Mouse (Mus musculus) adrenal gland, postnatal 10 days (tissue): ENCODE results near the gene Abr. TPM values are rescaled to one million over a fixed set of nuclear protein-coding genes. Genes with fewer than 3 reads are reported as not detected.

Experiments used
- DNase-seq: peaks from one replicate; pipeline ENCODE4 v3.0.0; 2021; ENCODE audit warnings: mixed read lengths
- total RNA-seq, 2 experiments: library from RNA; stranded (reverse); gene quantifications; 2 replicates each; pipeline ENCODE4 v1.2.3; 2021

The Abr gene
- total RNA-seq, 2 experiments from 2014 or later, result 35.4 to 44.2 TPM

GRCm38 (mm10) chr11:76493167-76493566, 128.9 kb downstream of the Abr start:
- no peak for DNase-seq

GRCm38 (mm10) chr11:76491817-76492216, 130.3 kb downstream of the Abr start:
- no peak for DNase-seq

GRCm38 (mm10) chr11:76489407-76489806, 132.7 kb downstream of the Abr start:
- DNase-seq, result peak; percentile 44

- no peak for DNase-seq
These were observed 135.1 kb downstream of the Abr start for GRCm38 (mm10) chr11:76487024-76487423.

GRCm38 (mm10) chr11:76484033-76484432, 138.1 kb downstream of the Abr start:
- no peak for DNase-seq

- no peak for DNase-seq
These were observed 138.9 kb downstream of the Abr start for GRCm38 (mm10) chr11:76483171-76483727.

- no peak for DNase-seq
These were observed 139.4 kb downstream of the Abr start for GRCm38 (mm10) chr11:76482697-76483096.

GRCm38 (mm10) chr11:76482183-76482582, 139.9 kb downstream of the Abr start:
- no peak for DNase-seq

- DNase-seq, result no peak
These were observed 142.4 kb downstream of the Abr start for GRCm38 (mm10) chr11:76479729-76480128.

GRCm38 (mm10) chr11:76478676-76479655, 143.1 kb downstream of the Abr start:
- no peak for DNase-seq

DNA sequence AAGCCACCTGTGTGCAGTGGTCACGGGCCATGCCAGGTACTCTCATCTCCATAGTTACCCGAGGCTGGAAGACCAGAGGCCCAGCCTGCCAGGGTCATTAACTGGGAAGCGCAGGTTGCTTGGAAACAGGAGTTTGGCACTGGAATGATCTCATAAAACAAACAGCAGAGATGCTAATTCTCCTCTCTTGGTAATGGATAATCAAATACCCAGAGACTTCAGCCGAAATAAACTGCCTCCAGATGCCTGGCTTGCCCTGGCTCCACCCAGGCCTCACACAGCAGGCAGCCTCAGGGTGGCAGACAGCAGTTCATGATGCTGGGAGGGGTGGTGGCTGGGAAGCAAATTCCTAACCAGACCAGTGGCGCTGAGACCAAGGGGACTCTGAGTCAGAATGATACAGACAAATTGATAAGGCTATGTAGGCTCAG, 145.0 kb downstream of the Abr start:
- no peak for DNase-seq

GRCm38 (mm10) chr11:76476376-76477094, 145.6 kb downstream of the Abr start:
- no peak for DNase-seq

DNA sequence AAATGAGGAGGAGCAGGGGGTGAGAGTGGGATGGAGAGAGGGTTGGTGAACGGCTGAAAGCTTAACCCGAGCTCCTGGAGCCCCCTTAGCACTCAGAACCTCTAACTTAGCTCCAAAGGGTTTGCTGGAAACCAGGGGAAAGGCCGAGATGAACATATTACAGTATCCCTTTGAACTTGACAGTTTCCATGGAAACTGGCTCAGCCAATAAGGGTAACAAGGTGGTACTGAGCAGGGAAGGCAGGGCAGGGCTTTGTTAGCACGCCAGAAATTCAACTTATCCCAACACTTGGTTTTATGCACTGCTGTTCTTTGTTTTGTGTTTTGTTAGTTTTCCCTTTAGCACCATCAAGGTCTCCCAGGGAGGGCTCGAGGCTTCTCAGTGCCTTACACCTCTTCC, 149.5 kb downstream of the Abr start:
- no peak for DNase-seq

GRCm38 (mm10) chr11:76469311-76469998, 152.7 kb downstream of the Abr start:
- DNase-seq, result peak; percentile 68

DNA sequence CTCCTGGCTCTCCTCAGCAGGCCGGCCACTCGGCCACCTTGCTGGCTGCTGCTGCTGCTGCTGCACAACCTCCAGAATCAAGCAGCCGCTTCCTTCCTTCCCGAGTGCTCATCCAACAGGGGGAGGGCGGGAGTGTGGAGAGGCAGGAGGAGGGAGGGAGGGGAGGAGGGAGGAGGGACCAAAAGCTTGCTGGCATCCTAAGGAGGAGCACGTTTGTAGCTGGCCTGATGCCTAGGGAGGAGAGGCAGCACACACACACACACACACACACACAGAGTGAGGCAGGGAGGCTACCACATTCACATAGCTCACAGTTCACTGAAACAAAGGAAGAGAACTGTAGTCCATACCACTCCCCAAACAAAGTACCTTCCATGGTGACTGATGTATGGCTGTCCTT, 153.8 kb downstream of the Abr start:
- peak; percentile 58 for DNase-seq

GRCm38 (mm10) chr11:76467487-76468005, 154.6 kb downstream of the Abr start:
- no peak for DNase-seq

DNA sequence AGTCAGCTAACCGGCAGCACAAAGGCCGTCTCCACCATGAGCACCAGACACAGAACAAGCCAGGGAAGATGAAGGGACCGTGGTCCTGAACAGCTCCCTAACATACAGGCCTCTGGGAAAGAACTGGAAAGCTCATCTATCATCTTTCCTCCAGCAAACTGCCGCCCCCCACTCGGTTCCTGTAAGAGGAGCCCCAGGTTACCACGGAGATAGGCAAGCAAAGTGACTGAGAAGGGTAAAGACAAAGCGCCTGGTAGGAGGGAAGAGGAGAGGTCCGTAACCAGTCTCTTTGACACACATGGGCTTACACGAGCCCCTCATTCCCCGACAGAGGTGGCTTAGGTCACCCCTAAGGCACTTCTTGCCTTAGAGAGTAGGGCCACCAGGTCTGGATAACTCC, 155.0 kb downstream of the Abr start:
- DNase-seq, result no peak

- no peak for DNase-seq
These were observed 156.2 kb downstream of the Abr start for GRCm38 (mm10) chr11:76465879-76466278.

GRCm38 (mm10) chr11:76461696-76462095, 160.4 kb downstream of the Abr start:
- DNase-seq, result no peak

GRCm38 (mm10) chr11:76461201-76461600, 160.9 kb downstream of the Abr start:
- DNase-seq, result no peak

- no peak for DNase-seq
These were observed 162.6 kb downstream of the Abr start for GRCm38 (mm10) chr11:76459489-76459888.

- no peak for DNase-seq
These were observed 163.4 kb downstream of the Abr start for GRCm38 (mm10) chr11:76458730-76459129.
